Mouse (Mus musculus): ENCODE measurements around the gene Slc25a35. TPM values are rescaled to one million over a fixed set of nuclear protein-coding genes. Genes with fewer than 3 reads are reported as not detected.
"Not testable (repeated sequence)": the region's sequence is repeated elsewhere in the genome, so short reads cannot be mapped to it uniquely, and the experiment has no call there.

Slc25a35 gene
- polyA plus RNA-seq (2014; fragmentation: Nextera tagmentation; extraction: Ambion mirVana), result 1.5 and 1.6 TPM in 2 replicates

GRCm38 (mm10) chr11:68967337-68968282, at the start of gene Slc25a35:
Gene Slc25a35 (plus strand): TSS chr11:68968131.
- Histone ChIP-seq H3K9ac (ENCODE audit: low read depth, low read length) (peak within 1 kb of the TSS; percentile 70), H3K27me3 (ENCODE audit: control insufficient read depth, insufficient read depth, low read length) (0 out of 2 replicates have a peak, but pooled peaks cover 2% of the 10 kb centered on the region), H3K27ac (ENCODE audit: low read depth, low read length) (no peak within 1 kb of the TSS), H3K36me3 (ENCODE audit: control insufficient read depth, insufficient read depth, low read length) (no peaks in the 10 kb centered on the region), H3K4me1 (ENCODE audit: control insufficient read depth, insufficient read depth, low read length) (peaks cover 11% of the 10 kb centered on the region), H3K9me3 (replicated peaks; ENCODE audit: control insufficient read depth, low read length) (no peaks in the 10 kb centered on the region), H3K4me2 (peak within 1 kb of the TSS; percentile 97), H3K4me3 (ENCODE audit: low read depth, low read length) (peak within 1 kb of the TSS; percentile 64)
- peak; percentile 91 for ATAC-seq (replicated peaks; ENCODE audit: insufficient number of reproducible peaks, low FRiP score, low TSS enrichment)
- under 1% methylated on average over 50 of the region's 50 CpGs for WGBS (ENCODE audit: insufficient replicate concordance)

DNA sequence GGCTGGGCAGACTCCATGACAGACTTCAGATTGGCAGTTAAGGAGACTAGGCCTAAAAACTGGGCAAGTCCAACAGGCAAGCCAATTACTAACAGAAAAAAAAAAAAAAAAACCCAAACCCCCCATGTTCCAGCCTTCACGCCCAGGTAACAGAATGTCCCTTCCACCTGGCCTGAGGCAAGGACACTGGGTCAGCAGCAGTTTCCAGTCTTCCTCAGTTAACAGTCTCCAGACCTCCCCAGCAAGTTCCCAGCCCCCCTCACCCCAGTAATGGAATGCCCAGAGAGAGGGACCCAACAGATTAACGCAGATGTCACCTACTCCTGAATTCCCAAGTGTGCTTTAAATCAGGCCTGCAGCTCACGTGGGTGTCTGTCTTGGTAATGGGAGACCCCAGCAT, 44.7 kb upstream of the Slc25a35 start:
- H3K4me3 ChIP-seq (ENCODE audit: low read depth, low read length), result no peak overlapping the region
- no peak for ATAC-seq (replicated peaks; ENCODE audit: insufficient number of reproducible peaks, low FRiP score, low TSS enrichment)
- no peaks in the 10 kb centered on the region for H3K9me3 ChIP-seq (replicated peaks; ENCODE audit: control insufficient read depth, low read length)
- H3K27me3 ChIP-seq (ENCODE audit: control insufficient read depth, insufficient read depth, low read length), result no peaks in the 10 kb centered on the region
- H3K27ac ChIP-seq (ENCODE audit: low read depth, low read length), result no peak overlapping the region
- H3K4me1 ChIP-seq (ENCODE audit: control insufficient read depth, insufficient read depth, low read length), result no peaks in the 10 kb centered on the region
- WGBS (ENCODE audit: insufficient replicate concordance), result 65% methylated on average over 3 of the region's 3 CpGs
- no peak overlapping the region for H3K9ac ChIP-seq (ENCODE audit: low read depth, low read length)
- no peaks in the 10 kb centered on the region for H3K36me3 ChIP-seq (ENCODE audit: control insufficient read depth, insufficient read depth, low read length)
- no peak overlapping the region for H3K4me2 ChIP-seq

DNA sequence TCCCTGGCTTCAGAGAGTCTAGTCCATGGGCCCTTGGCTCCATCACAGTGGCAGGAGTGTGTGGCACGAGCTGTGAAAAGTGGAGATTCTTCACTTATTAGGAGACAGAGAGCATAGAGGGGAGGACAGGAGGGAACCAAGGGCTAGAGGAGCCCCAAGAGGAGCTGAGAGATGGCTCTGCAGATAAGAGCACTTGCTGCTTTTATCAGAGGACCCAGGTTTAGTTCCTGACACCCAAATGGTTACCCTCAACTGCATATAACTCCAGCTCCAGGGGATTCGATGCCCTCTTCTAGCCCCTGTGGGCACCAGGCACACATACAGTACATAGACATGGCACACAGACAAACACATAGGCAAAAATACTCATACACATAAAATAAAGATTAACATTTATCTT, 43.2 kb upstream of the Slc25a35 start:
- H3K9ac ChIP-seq (ENCODE audit: low read depth, low read length), result no peak overlapping the region
- H3K36me3 ChIP-seq (ENCODE audit: control insufficient read depth, insufficient read depth, low read length), result no peaks in the 10 kb centered on the region
- ATAC-seq (replicated peaks; ENCODE audit: insufficient number of reproducible peaks, low FRiP score, low TSS enrichment), result no peak
- no peak overlapping the region for H3K27ac ChIP-seq (ENCODE audit: low read depth, low read length)
- H3K9me3 ChIP-seq (replicated peaks; ENCODE audit: control insufficient read depth, low read length), result no peaks in the 10 kb centered on the region
- H3K4me1 ChIP-seq (ENCODE audit: control insufficient read depth, insufficient read depth, low read length), result no peaks in the 10 kb centered on the region
- no peaks in the 10 kb centered on the region for H3K27me3 ChIP-seq (ENCODE audit: control insufficient read depth, insufficient read depth, low read length)
- H3K4me2 ChIP-seq, result no peak overlapping the region
- 85% methylated on average over 2 of the region's 2 CpGs for WGBS (ENCODE audit: insufficient replicate concordance)
- no peak overlapping the region for H3K4me3 ChIP-seq (ENCODE audit: low read depth, low read length)

- Histone ChIP-seq H3K9ac (ENCODE audit: low read depth, low read length) (no peak within 1 kb of the TSS), H3K27me3 (ENCODE audit: control insufficient read depth, insufficient read depth, low read length) (no peaks in the 10 kb centered on the region), H3K27ac (ENCODE audit: low read depth, low read length) (no peak within 1 kb of the TSS), H3K4me1 (ENCODE audit: control insufficient read depth, insufficient read depth, low read length) (no peaks in the 10 kb centered on the region), H3K9me3 (replicated peaks; ENCODE audit: control insufficient read depth, low read length) (no peaks in the 10 kb centered on the region), H3K4me2 (no peak within 1 kb of the TSS), H3K36me3 (ENCODE audit: control insufficient read depth, insufficient read depth, low read length) (no peaks in the 10 kb centered on the region), H3K4me3 (ENCODE audit: low read depth, low read length) (no peak within 1 kb of the TSS)
- 59% methylated on average over 3 of the region's 3 CpGs for WGBS (ENCODE audit: insufficient replicate concordance)
- no peak for ATAC-seq (replicated peaks; ENCODE audit: insufficient number of reproducible peaks, low FRiP score, low TSS enrichment)
Observed at GRCm38 (mm10) chr11:68926981-68927380, 41.0 kb upstream of the Slc25a35 start, which contains the start of gene Odf4. Gene Odf4 (minus strand): TSS chr11:68927081.

DNA sequence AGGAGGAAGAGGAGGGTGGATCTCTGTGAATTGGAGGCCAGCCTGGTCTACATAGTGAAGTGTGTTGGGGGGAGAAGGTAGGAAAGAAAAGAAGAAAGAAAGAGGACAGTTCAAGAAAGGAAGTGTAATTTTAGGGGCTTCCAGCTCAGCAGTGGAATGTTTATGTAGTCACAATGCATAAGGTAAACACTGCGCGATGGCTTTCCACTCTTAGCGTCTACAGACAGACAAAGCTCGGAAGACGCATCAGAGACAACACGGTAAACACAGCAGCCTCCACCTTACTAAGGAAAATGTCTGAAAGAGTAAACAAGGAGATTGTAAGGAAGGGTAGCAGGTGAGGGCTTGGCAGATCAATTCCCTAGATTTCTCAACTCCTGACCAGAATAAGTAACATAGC, 38.0 kb upstream of the Slc25a35 start:
- Histone ChIP-seq H3K9ac (ENCODE audit: low read depth, low read length) (no peak overlapping the region), H3K4me1 (ENCODE audit: control insufficient read depth, insufficient read depth, low read length) (no peaks in the 10 kb centered on the region), H3K36me3 (ENCODE audit: control insufficient read depth, insufficient read depth, low read length) (no peaks in the 10 kb centered on the region), H3K4me2 (no peak overlapping the region), H3K27me3 (ENCODE audit: control insufficient read depth, insufficient read depth, low read length) (no peaks in the 10 kb centered on the region), H3K27ac (ENCODE audit: low read depth, low read length) (no peak overlapping the region), H3K4me3 (ENCODE audit: low read depth, low read length) (no peak overlapping the region), H3K9me3 (replicated peaks; ENCODE audit: control insufficient read depth, low read length) (no peaks in the 10 kb centered on the region)
- no peak for ATAC-seq (replicated peaks; ENCODE audit: insufficient number of reproducible peaks, low FRiP score, low TSS enrichment)
- 65% methylated on average over 6 of the region's 6 CpGs for WGBS (ENCODE audit: insufficient replicate concordance)

GRCm38 (mm10) chr11:68933885-68934507, 33.9 kb upstream of the Slc25a35 start:
- no peak for ATAC-seq (replicated peaks; ENCODE audit: insufficient number of reproducible peaks, low FRiP score, low TSS enrichment)
- Histone ChIP-seq H3K9ac (ENCODE audit: low read depth, low read length) (no peak overlapping the region), H3K27ac (ENCODE audit: low read depth, low read length) (no peak overlapping the region), H3K9me3 (replicated peaks; ENCODE audit: control insufficient read depth, low read length) (no peaks in the 10 kb centered on the region), H3K4me1 (ENCODE audit: control insufficient read depth, insufficient read depth, low read length) (no peaks in the 10 kb centered on the region), H3K4me2 (no peak overlapping the region), H3K27me3 (ENCODE audit: control insufficient read depth, insufficient read depth, low read length) (no peaks in the 10 kb centered on the region), H3K36me3 (ENCODE audit: control insufficient read depth, insufficient read depth, low read length) (no peaks in the 10 kb centered on the region), H3K4me3 (ENCODE audit: low read depth, low read length) (no peak overlapping the region)
- WGBS (ENCODE audit: insufficient replicate concordance), result 59% methylated on average over 5 of the region's 5 CpGs

DNA sequence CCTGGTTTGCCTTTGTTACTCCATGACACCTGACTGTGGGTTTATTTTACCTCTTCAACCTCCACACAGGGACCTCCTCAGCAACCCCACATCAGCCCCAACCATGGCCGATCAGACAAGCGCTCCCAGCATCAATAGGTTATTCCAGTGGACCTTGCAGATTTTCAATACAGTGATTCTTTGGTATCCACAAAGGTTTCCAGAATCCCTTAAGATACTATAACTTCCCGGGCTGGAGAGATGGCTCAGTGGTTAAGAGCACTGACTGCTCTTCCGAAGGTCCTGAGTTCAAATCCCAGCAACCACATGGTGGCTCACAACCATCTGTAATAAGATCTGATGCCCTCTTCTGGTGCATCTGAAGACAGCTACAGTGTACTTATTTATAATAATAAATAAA, 31.0 kb upstream of the Slc25a35 start:
- H3K9me3 ChIP-seq (replicated peaks; ENCODE audit: control insufficient read depth, low read length); H3K27ac ChIP-seq (ENCODE audit: low read depth, low read length); ATAC-seq (replicated peaks; ENCODE audit: insufficient number of reproducible peaks, low FRiP score, low TSS enrichment); H3K4me3 ChIP-seq (ENCODE audit: low read depth, low read length); H3K4me1 ChIP-seq (ENCODE audit: control insufficient read depth, insufficient read depth, low read length); H3K36me3 ChIP-seq (ENCODE audit: control insufficient read depth, insufficient read depth, low read length); H3K27me3 ChIP-seq (ENCODE audit: control insufficient read depth, insufficient read depth, low read length); H3K4me2 ChIP-seq; H3K9ac ChIP-seq (ENCODE audit: low read depth, low read length): not testable (repeated sequence)
- WGBS (ENCODE audit: insufficient replicate concordance), result 84% methylated on average over 4 of the region's 4 CpGs

DNA sequence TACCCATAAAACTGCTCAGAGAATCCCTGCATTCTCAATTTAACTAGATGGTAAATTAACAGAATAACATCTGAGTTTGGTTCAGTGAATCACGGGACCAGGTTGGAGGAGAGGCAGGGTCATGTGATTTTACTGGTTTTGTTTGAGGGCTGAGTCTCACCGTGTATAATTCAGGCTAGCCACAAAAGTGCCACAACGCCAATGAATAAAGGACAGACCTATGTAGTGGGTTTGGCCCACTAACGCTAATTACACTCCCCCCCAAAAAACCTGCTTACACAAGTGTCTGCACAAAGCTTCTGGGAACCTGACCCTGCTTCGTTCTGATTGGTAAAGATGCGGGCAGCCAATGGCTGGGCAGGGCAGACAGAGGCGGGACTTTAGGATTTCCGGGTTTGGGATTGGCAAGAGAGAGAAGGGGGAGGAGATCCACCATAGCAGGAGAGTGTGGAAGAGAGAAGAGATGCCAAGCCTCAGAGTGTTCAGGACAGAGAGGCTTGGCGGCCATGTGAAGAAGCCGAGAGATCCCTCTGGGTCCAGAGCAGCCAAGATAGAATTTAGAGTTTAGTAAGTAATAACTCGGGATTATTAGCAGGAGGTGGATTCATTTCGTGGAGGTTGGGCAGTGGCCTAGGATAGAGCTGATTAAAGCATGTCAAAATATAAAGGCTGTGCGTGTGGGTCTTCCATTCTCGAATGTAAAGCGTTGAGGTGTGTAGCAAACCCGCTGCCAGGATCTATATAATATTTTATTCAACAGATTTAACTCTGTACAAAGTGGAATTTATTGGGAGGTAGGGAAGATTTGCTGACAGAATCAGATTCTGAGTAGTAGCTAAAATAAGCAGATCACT, 28.3 kb upstream of the Slc25a35 start:
- peaks cover 2% of the 10 kb centered on the region; the same call in 1 of the 2 replicates for H3K4me1 ChIP-seq (ENCODE audit: control insufficient read depth, insufficient read depth, low read length)
- H3K27me3 ChIP-seq (ENCODE audit: control insufficient read depth, insufficient read depth, low read length), result no peaks in the 10 kb centered on the region
- ATAC-seq (replicated peaks; ENCODE audit: insufficient number of reproducible peaks, low FRiP score, low TSS enrichment), result peak; percentile 93
- peak overlapping the region; percentile 54 for H3K4me3 ChIP-seq (ENCODE audit: low read depth, low read length)
- H3K36me3 ChIP-seq (ENCODE audit: control insufficient read depth, insufficient read depth, low read length), result no peaks in the 10 kb centered on the region
- peak overlapping the region; percentile 46; the same call in 1 of the 2 replicates for H3K27ac ChIP-seq (ENCODE audit: low read depth, low read length)
- no peaks in the 10 kb centered on the region for H3K9me3 ChIP-seq (replicated peaks; ENCODE audit: control insufficient read depth, low read length)
- peak overlapping the region; percentile 78 for H3K9ac ChIP-seq (ENCODE audit: low read depth, low read length)
- WGBS (ENCODE audit: insufficient replicate concordance), result 5% methylated on average over 16 of the region's 16 CpGs
- peak overlapping the region; percentile 72 for H3K4me2 ChIP-seq

All from heart, embryonic 11.5 days (tissue).